Mouse (Mus musculus): ENCODE data around the gene Rps4x.
A peak's percentile ranks its signal among the peaks of the same experiment; 100 is the strongest.

GRCm38 (mm10) chrX:102163096-102163495 lies 26.1 kb downstream of the Rps4x start:
- TF ChIP-seq CTCF (IDR thresholded peaks at IDR 0.05) = peak; percentile 50
- no peak for TF ChIP-seq EP300 (IDR thresholded peaks at IDR 0.05)

Measured in lung, postnatal 0 days (tissue).